Mouse (Mus musculus) frontal cortex, postnatal 14 days (tissue): Measurements from ENCODE around the gene Shq1.

Source experiments
- DNase-seq, 2 experiments: peaks; one replicate each; pipeline ENCODE4 v3.0.0; 2022; ENCODE audit warnings: low spot score in 2 of 2

The Shq1 gene

GRCm38 (mm10) chr6:100667644-100668043 is 3.3 kb downstream of the Shq1 start:
- DNase-seq, result no peak

- DNase-seq, result no peak
Measured at GRCm38 (mm10) chr6:100662224-100662623, 8.7 kb downstream of the Shq1 start.

GRCm38 (mm10) chr6:100660395-100660794 is 10.6 kb downstream of the Shq1 start:
- peak; percentile 41 to 46 for DNase-seq

GRCm38 (mm10) chr6:100652535-100652934 is 18.4 kb downstream of the Shq1 start:
- DNase-seq, result no peak

- no peak for DNase-seq
Measured at GRCm38 (mm10) chr6:100647196-100647595, 23.8 kb downstream of the Shq1 start.

GRCm38 (mm10) chr6:100645469-100646201 is 25.3 kb downstream of the Shq1 start:
- DNase-seq, result peak; percentile 15 to 57

- DNase-seq, result no peak
Measured at GRCm38 (mm10) chr6:100644631-100645030, 26.3 kb downstream of the Shq1 start.

- no peak for DNase-seq
Measured at GRCm38 (mm10) chr6:100642786-100643185, 28.2 kb downstream of the Shq1 start.

- DNase-seq, result no peak
Measured at GRCm38 (mm10) chr6:100640591-100640990, 30.4 kb downstream of the Shq1 start.

- no peak for DNase-seq
Measured at GRCm38 (mm10) chr6:100629086-100629485, 41.9 kb downstream of the Shq1 start.

GRCm38 (mm10) chr6:100628223-100628622 is 42.7 kb downstream of the Shq1 start:
- DNase-seq, result no peak

- DNase-seq, result no peak
Measured at GRCm38 (mm10) chr6:100623922-100624321, 47.0 kb downstream of the Shq1 start.

- DNase-seq, result no peak
Measured at GRCm38 (mm10) chr6:100622861-100623507, 48.0 kb downstream of the Shq1 start.

GRCm38 (mm10) chr6:100620411-100620810 is 50.5 kb downstream of the Shq1 start:
- DNase-seq, result no peak

- no peak for DNase-seq
Measured at GRCm38 (mm10) chr6:100619309-100619708, 51.6 kb downstream of the Shq1 start.

GRCm38 (mm10) chr6:100616133-100616532 is 54.8 kb downstream of the Shq1 start:
- DNase-seq, result no peak

GRCm38 (mm10) chr6:100613593-100614267 is 57.2 kb downstream of the Shq1 start:
- DNase-seq, result no peak

GRCm38 (mm10) chr6:100610897-100611575 is 59.9 kb downstream of the Shq1 start:
- no peak for DNase-seq

- no peak for DNase-seq
Measured at GRCm38 (mm10) chr6:100610182-100610581, 60.8 kb downstream of the Shq1 start.

- no peak for DNase-seq
Measured at GRCm38 (mm10) chr6:100609256-100609655, 61.7 kb downstream of the Shq1 start.

- DNase-seq, result no peak
Measured at GRCm38 (mm10) chr6:100608429-100608828, 62.5 kb downstream of the Shq1 start.

GRCm38 (mm10) chr6:100606805-100607204 is 64.2 kb downstream of the Shq1 start:
- DNase-seq, result no peak
